Mouse (Mus musculus) lung, postnatal 0 days (tissue): ENCODE results near the gene Smco4. TPM values are rescaled to one million over a fixed set of nuclear protein-coding genes. Genes with fewer than 3 reads are reported as not detected.

Source experiments
- ATAC-seq: fragments of 200-750 bp; cut with Nextera tagmentation; 2 replicates; pipeline ENCODE4 v1.8.0; 2017; ENCODE audit warnings: moderate library complexity
- DNase-seq: peaks from one replicate; pipeline ENCODE4 v3.0.0-alpha.2; 2016; ENCODE audit warnings: low spot score
- H3K27ac ChIP-seq: fragments of 300-500 bp; sonication (generic); 2 replicates; pipeline ENCODE4 v1.5.1; 2014; ENCODE audit warnings: antibody characterized with exemption, mild to moderate bottlenecking, low read length, mixed read lengths
- H3K27me3 ChIP-seq: fragments of 300-500 bp; sonication (generic); replicated peaks from 2 replicates; pipeline ENCODE4 v1.6.1; 2014; ENCODE audit warnings: low read length, mixed read lengths; ENCODE audit not compliant: insufficient read depth
- H3K36me3 ChIP-seq: fragments of 300-500 bp; sonication (generic); 2 replicates; pipeline ENCODE4 v1.6.1; 2014; ENCODE audit warnings: low read length, mixed read lengths; ENCODE audit not compliant: insufficient read depth
- H3K4me1 ChIP-seq: fragments of 300-500 bp; sonication (generic); 2 replicates; pipeline ENCODE4 v1.6.1; 2014; ENCODE audit warnings: antibody characterized with exemption, low read depth, low read length, mixed read lengths; ENCODE audit not compliant: insufficient read depth
- H3K4me2 ChIP-seq: fragments of 300-500 bp; sonication (generic); replicated peaks from 2 replicates; pipeline ENCODE4 v1.6.1; 2014; ENCODE audit warnings: low read depth, mild to moderate bottlenecking, low read length, moderate library complexity, mixed read lengths
- H3K4me3 ChIP-seq: fragments of 300-500 bp; sonication (generic); 2 replicates; pipeline ENCODE4 v1.5.1; 2014; ENCODE audit warnings: low read depth, low read length
- H3K9ac ChIP-seq: fragments of 300-500 bp; sonication (generic); replicated peaks from 2 replicates; pipeline ENCODE4 v1.6.1; 2014; ENCODE audit warnings: low read depth, mild to moderate bottlenecking
- H3K9me3 ChIP-seq: fragments of 300-500 bp; sonication (generic); 2 replicates; pipeline ENCODE4 v1.6.1; 2016; ENCODE audit warnings: low read length, mixed read lengths
- CTCF ChIP-seq: IDR thresholded peaks from 2 replicates; pipeline ENCODE4 v1.5.1; 2016; ENCODE audit warnings: antibody characterized with exemption, mild to moderate bottlenecking
- EP300 ChIP-seq: IDR thresholded peaks from 2 replicates; pipeline ENCODE4 v1.6.1; 2016; ENCODE audit warnings: antibody characterized with exemption, mild to moderate bottlenecking, control low read depth
- WGBS: fragments of 180-500 bp; shearing (Covaris S2); extraction: QIAGEN DNeasy Blood & Tissue Kit; methylation state at CpG from one replicate; pipeline ENCODE4 v1.1.7; 2014; 5-methylcytosine and 5-hydroxymethylcytosine counted together
- polyA plus RNA-seq: library from polyadenylated mRNA; unstranded; fragments of >200 nt; fragmentation: Nextera tagmentation; extraction: Ambion mirVana; gene quantifications from 2 replicates; pipeline ENCODE4 v1.2.1, GENCODE M21; 2015

The Smco4 gene
- 3.8 TPM in 2 replicates for polyA plus RNA-seq

- H3K9ac ChIP-seq: peak within 1 kb of the TSS; percentile 66
- peaks cover 15% of the 10 kb centered on the region; the same call in 1 of the 2 replicates for H3K4me1 ChIP-seq
- H3K36me3 ChIP-seq: no peaks in the 10 kb centered on the region
- peak within 1 kb of the TSS; percentile 75 for H3K4me3 ChIP-seq
- TF ChIP-seq CTCF: peak; percentile 69
- no peak for TF ChIP-seq EP300
- peak within 1 kb of the TSS; percentile 81 for H3K27ac ChIP-seq
- 2% methylated on average over 25 of the region's 101 CpGs for WGBS
- no peaks in the 10 kb centered on the region for H3K9me3 ChIP-seq
- peak; percentile 90 for ATAC-seq
- peak within 1 kb of the TSS; percentile 99 for H3K4me2 ChIP-seq
- peak; percentile 85 for DNase-seq
- H3K27me3 ChIP-seq: no peaks in the 10 kb centered on the region
Observed at GRCm38 (mm10) chr9:15493235-15493924, at the start of gene Smco4. Smco4 (plus strand) TSS chr9:15493432.

DNA sequence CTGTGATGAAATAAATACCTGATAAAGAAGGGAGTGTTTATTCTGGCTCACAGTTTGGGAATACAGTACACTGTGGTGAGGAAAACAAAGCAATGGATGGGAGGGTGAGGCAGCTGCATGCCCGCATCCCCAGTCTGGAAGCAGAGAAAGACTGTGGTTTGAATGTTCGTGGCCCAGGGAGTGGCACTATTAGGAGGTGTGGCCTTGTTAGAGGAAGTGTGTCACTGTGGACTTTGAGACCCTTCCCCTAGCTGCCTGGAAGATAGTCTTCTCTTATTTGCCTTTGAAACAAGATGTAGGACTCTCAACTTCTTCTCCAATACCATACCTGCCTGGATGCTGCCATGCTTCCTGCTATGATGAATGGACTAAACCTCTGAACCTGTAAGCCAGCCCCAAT lies 45.8 kb upstream of the Smco4 start:
- TF ChIP-seq EP300: no peak
- TF ChIP-seq CTCF: no peak
- Histone ChIP-seq H3K4me3 (no peak overlapping the region), H3K4me2 (no peak overlapping the region), H3K9me3 (no peaks in the 10 kb centered on the region), H3K36me3 (no peaks in the 10 kb centered on the region), H3K4me1 (no peaks in the 10 kb centered on the region), H3K27ac (no peak overlapping the region), H3K9ac (no peak overlapping the region), H3K27me3 (no peaks in the 10 kb centered on the region)
- 70% methylated on average over 2 of the region's 2 CpGs for WGBS
- DNase-seq (no peak), ATAC-seq (no peak)

- ATAC-seq: no peak
- Histone ChIP-seq H3K4me2 (no peak overlapping the region), H3K36me3 (no peaks in the 10 kb centered on the region), H3K9me3 (no peaks in the 10 kb centered on the region), H3K27ac (no peak overlapping the region), H3K9ac (no peak overlapping the region), H3K27me3 (no peaks in the 10 kb centered on the region), H3K4me3 (no peak overlapping the region), H3K4me1 (no peaks in the 10 kb centered on the region)
- DNase-seq: no peak
- TF ChIP-seq EP300 (no peak), CTCF (no peak)
- 76% methylated on average over 5 of the region's 5 CpGs for WGBS
Observed at GRCm38 (mm10) chr9:15450921-15451320, 42.3 kb upstream of the Smco4 start.

GRCm38 (mm10) chr9:15472256-15472655 lies 21.0 kb upstream of the Smco4 start:
- DNase-seq (no peak), ATAC-seq (no peak)
- no peaks in the 10 kb centered on the region for H3K27me3 ChIP-seq
- WGBS: 69% methylated on average over 4 of the region's 4 CpGs
- H3K4me2 ChIP-seq: no peak overlapping the region
- no peak overlapping the region for H3K27ac ChIP-seq
- H3K4me1 ChIP-seq: no peaks in the 10 kb centered on the region
- TF ChIP-seq CTCF: no peak
- no peak for TF ChIP-seq EP300
- H3K4me3 ChIP-seq: no peak overlapping the region
- no peak overlapping the region for H3K9ac ChIP-seq
- H3K9me3 ChIP-seq: no peaks in the 10 kb centered on the region
- no peaks in the 10 kb centered on the region for H3K36me3 ChIP-seq

DNA sequence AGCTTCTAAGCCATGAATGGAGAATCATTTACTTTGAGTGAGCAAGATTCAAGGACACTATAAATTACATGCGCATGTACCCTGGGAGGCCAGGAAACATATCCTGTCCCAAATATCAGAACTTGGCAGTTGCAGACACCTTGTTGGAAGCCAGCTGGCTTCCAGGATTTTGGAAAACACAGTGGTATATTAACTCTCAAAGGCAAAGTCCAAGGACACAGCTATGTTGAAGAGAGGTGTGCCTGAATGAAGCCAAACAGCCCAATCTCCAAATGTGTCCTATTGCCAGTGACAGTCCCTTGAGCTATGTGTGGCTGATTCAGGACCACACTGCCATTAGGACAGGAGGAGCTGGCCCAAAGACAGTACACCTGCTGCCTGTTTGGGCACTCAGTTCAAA lies 20.0 kb upstream of the Smco4 start:
- Histone ChIP-seq H3K36me3 (no peaks in the 10 kb centered on the region), H3K27ac (no peak overlapping the region), H3K4me1 (no peaks in the 10 kb centered on the region), H3K9ac (no peak overlapping the region), H3K4me3 (no peak overlapping the region), H3K27me3 (no peaks in the 10 kb centered on the region), H3K4me2 (no peak overlapping the region), H3K9me3 (no peaks in the 10 kb centered on the region)
- no peak for DNase-seq
- TF ChIP-seq CTCF (no peak), EP300 (no peak)
- no peak for ATAC-seq
- 75% methylated on average over 1 of the region's 1 CpGs for WGBS

- H3K4me1 ChIP-seq: no peaks in the 10 kb centered on the region
- H3K4me3 ChIP-seq: no peak overlapping the region
- DNase-seq (no peak), ATAC-seq (no peak)
- H3K9ac ChIP-seq: no peak overlapping the region
- H3K27me3 ChIP-seq: no peaks in the 10 kb centered on the region
- H3K9me3 ChIP-seq: no peaks in the 10 kb centered on the region
- H3K36me3 ChIP-seq: no peaks in the 10 kb centered on the region
- H3K4me2 ChIP-seq: no peak overlapping the region
- no peak overlapping the region for H3K27ac ChIP-seq
- TF ChIP-seq EP300 (no peak), CTCF (no peak)
- WGBS: 86% methylated on average over 10 of the region's 10 CpGs
Observed at GRCm38 (mm10) chr9:15477556-15477955, 15.7 kb upstream of the Smco4 start.
